Comparison of ENCODE assay signal across 24 mouse cellular contexts in the genomic region with DNA sequence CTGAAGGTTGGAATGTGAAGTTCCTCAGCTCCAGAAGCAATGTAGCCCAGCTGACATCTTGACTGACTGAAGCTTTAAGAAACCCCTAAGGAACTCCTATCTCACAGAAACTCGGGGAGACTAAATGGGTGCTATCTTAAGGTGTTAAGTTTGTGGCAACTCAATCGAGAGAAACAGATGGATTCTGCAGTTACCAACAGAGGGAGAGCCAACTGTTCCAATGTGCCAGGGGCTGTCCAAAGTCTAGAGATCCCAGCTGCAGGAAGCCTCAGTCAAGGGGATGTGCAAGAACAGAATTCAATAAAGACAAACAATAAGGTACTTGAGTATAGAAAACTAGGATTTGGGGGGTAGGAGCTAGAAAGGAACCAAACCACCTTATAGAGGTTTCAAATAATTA.
"Had no signal": no experiment of that assay in that cellular context is flagged by ENCODE, and none has a peak within 500 bp of the region (broad histone marks: within the 10 kb centered on the region; RNA-seq: fewer than 3 reads in every experiment).

No protein-coding gene starts in this region.

- H3K27ac ChIP-seq: gastrocnemius, adult 2 months; heart, embryonic 10.5 days; heart, embryonic 13.5 days; heart, embryonic 15.5 days; hindbrain, embryonic 13.5 days; hindbrain, embryonic 15.5 days; hindbrain, postnatal 0 days; kidney, embryonic 15.5 days; kidney, postnatal 0 days; limb, embryonic 13.5 days; limb, embryonic 15.5 days; liver, embryonic 12.5 days; liver, embryonic 14.5 days had no signal

- DNase-seq: gastrocnemius, adult 2 months; gastrocnemius, postnatal 10 days; gastrocnemius, postnatal 25 days; heart, adult 18-20 months; heart, postnatal 14 days; heart, postnatal 36 days; kidney, adult 11 months; kidney, adult 2 months; kidney, adult 9 months; kidney, postnatal 14 days; kidney, postnatal 36 days; layer of hippocampus, postnatal 36 days had no signal

- H3K4me3 ChIP-seq: gastrocnemius, adult 2 months; heart, embryonic 10.5 days; heart, embryonic 13.5 days; heart, embryonic 15.5 days; hindbrain, embryonic 13.5 days; hindbrain, embryonic 15.5 days; kidney, embryonic 15.5 days; limb, embryonic 13.5 days; limb, embryonic 15.5 days; liver, embryonic 12.5 days had no signal
